Mouse (Mus musculus): Measurements from ENCODE around the gene Smyd3. TPM values are rescaled to one million over a fixed set of nuclear protein-coding genes. Genes with fewer than 3 reads are reported as not detected.

The Smyd3 gene
- polyA plus RNA-seq, 1 experiment from 2014 or later = 24.0 TPM

GRCm38 (mm10) chr1:179240663-179241279 lies 277.1 kb downstream of the Smyd3 start:
- Histone ChIP-seq H3K4me2 (replicated peaks; ENCODE audit: low read depth, low read length) (no peak overlapping the region), H3K27me3 (ENCODE audit: control insufficient read depth, insufficient read depth, low read length) (no peaks in the 10 kb centered on the region), H3K4me3 (ENCODE audit: low read depth, low read length) (no peak overlapping the region), H3K4me1 (ENCODE audit: control insufficient read depth, insufficient read depth, low read length) (no peaks in the 10 kb centered on the region), H3K9ac (replicated peaks; ENCODE audit: low read depth, low read length) (no peak overlapping the region), H3K9me3 (ENCODE audit: control insufficient read depth, low read depth, low read length) (no peaks in the 10 kb centered on the region), H3K36me3 (ENCODE audit: control insufficient read depth, insufficient read depth, low read length) (no peaks in the 10 kb centered on the region), H3K27ac (ENCODE audit: low read length) (no peak overlapping the region)
- ATAC-seq (ENCODE audit: insufficient number of reproducible peaks, insufficient read depth, low FRiP score, low read depth) = no peak
- WGBS = 86% methylated on average over 6 of the region's 6 CpGs

DNA sequence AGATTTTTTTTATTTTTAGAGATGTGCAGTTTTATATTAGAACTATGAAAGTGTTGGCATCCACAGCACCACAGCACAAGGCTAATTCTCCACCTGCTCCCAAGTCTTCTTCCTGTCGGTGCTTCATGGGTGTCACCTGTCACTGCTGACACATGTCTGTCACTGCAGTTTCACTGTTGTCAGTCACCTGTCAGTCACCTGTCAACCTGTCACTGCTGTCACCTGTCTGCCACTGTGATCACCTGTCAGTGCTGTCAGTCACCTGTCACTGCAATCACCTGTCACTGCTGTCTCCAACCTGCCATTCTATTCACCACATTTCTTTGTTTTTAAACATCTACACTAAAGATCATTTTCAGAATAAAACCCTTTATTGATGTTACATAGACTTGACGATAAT lies 279.2 kb downstream of the Smyd3 start:
- H3K9me3 ChIP-seq (ENCODE audit: control insufficient read depth, low read depth, low read length) = no peaks in the 10 kb centered on the region
- no peak overlapping the region for H3K4me2 ChIP-seq (replicated peaks; ENCODE audit: low read depth, low read length)
- no peak overlapping the region for H3K4me3 ChIP-seq (ENCODE audit: low read depth, low read length)
- ATAC-seq (ENCODE audit: insufficient number of reproducible peaks, insufficient read depth, low FRiP score, low read depth) = no peak
- H3K36me3 ChIP-seq (ENCODE audit: control insufficient read depth, insufficient read depth, low read length) = no peaks in the 10 kb centered on the region
- 66% methylated on average over 2 of the region's 2 CpGs for WGBS
- no peak overlapping the region for H3K27ac ChIP-seq (ENCODE audit: low read length)
- no peaks in the 10 kb centered on the region for H3K4me1 ChIP-seq (ENCODE audit: control insufficient read depth, insufficient read depth, low read length)
- no peaks in the 10 kb centered on the region for H3K27me3 ChIP-seq (ENCODE audit: control insufficient read depth, insufficient read depth, low read length)
- H3K9ac ChIP-seq (replicated peaks; ENCODE audit: low read depth, low read length) = no peak overlapping the region

GRCm38 (mm10) chr1:179237989-179238388 lies 279.9 kb downstream of the Smyd3 start:
- H3K27ac ChIP-seq (ENCODE audit: low read length) = no peak overlapping the region
- WGBS = 55% methylated on average over 7 of the region's 7 CpGs

DNA sequence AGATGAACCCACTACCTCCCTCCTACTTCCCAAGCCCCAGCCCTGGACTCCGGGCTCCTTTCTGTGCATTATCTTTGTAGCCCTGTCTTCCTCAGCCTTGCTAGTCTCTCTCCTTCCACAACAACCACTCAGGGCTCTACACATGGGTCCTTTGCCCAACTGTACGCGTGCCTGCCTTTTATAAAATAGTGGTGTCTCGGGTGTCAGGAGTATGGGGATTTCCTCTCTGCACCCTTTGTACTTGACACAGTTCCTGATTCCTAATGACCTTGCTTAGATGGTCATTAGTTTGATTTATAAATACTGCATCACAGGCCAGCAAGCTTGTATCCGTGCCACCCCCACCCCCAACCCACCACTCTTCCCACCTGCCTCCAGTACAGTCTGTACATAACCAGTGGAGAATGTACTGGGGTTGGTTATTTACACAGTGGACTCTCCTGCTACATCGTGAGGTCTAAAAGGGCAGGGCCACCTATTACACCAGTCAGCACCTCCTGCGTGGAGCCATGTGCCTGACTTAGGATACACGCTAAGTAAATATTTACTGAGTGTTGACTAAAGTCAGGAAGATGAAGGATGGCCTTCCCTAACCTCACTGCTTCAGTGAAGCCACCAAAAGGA lies 281.5 kb downstream of the Smyd3 start:
- whole genome bisulfite sequencing = 45% methylated on average over 8 of the region's 8 CpGs
- H3K4me1 ChIP-seq (ENCODE audit: control insufficient read depth, insufficient read depth, low read length) = peaks cover 7% of the 10 kb centered on the region
- ATAC-seq (ENCODE audit: insufficient number of reproducible peaks, insufficient read depth, low FRiP score, low read depth) = peak; percentile 48; the same call in 1 of the 2 replicates

More at GRCm38 (mm10) chr1:179237989-179238388, 279.9 kb downstream of the Smyd3 start:
- Histone ChIP-seq H3K4me1 (ENCODE audit: control insufficient read depth, insufficient read depth, low read length) (no peaks in the 10 kb centered on the region), H3K4me2 (replicated peaks; ENCODE audit: low read depth, low read length) (no peak overlapping the region), H3K36me3 (ENCODE audit: control insufficient read depth, insufficient read depth, low read length) (no peaks in the 10 kb centered on the region), H3K4me3 (ENCODE audit: low read depth, low read length) (no peak overlapping the region), H3K9me3 (ENCODE audit: control insufficient read depth, low read depth, low read length) (no peaks in the 10 kb centered on the region), H3K9ac (replicated peaks; ENCODE audit: low read depth, low read length) (no peak overlapping the region), H3K27me3 (ENCODE audit: control insufficient read depth, insufficient read depth, low read length) (no peaks in the 10 kb centered on the region)
- ATAC-seq (ENCODE audit: insufficient number of reproducible peaks, insufficient read depth, low FRiP score, low read depth) = no peak

DNA sequence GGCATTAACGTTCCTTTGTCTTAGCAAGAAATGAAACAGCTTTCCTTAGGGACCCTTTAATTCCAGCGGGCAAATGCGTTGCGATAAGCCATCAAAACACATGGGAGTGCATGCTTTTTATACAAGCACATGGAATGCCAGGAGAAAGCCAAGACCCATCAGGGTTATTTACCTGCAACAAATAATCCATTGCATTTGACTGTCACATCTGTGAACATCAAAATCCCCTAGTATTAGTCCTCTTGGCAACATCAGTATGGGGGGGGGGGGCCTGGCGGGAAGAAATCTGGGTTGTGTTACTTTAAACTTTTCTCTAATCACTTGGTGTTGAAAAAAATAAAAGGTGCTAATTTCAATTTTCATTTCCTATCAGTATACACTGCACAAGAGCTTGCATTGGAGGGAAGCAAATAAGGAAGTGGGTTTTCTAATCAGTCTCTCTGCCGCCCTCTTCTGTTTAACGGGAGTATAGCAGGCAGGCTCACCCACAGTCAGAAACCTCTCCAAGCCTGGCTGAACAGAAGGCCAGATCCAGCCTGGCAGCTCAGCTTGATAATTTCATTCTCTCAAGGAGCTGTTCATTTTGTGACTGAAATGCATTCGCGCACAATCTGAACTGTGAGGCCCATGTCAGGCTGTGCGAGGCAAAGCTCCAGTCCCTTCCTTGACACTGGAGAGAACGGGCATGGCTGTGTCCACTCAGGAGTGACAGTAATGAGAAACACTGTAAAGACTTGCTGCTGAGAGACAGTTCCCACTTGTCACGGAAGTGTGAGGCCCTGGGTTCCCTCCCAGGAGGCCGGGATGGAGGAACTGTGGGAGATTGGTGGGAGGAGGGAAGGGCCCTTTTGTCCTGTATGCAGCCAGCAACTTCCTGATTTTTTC lies 285.8 kb downstream of the Smyd3 start:
- H3K36me3 ChIP-seq (ENCODE audit: control insufficient read depth, insufficient read depth, low read length) = no peaks in the 10 kb centered on the region
- WGBS = 32% methylated on average over 13 of the region's 13 CpGs
- H3K27me3 ChIP-seq (ENCODE audit: control insufficient read depth, insufficient read depth, low read length) = no peaks in the 10 kb centered on the region
- no peak overlapping the region for H3K4me3 ChIP-seq (ENCODE audit: low read depth, low read length)
- peak; percentile 46; the same call in 1 of the 2 replicates for ATAC-seq (ENCODE audit: insufficient number of reproducible peaks, insufficient read depth, low FRiP score, low read depth)
- no peak overlapping the region for H3K9ac ChIP-seq (replicated peaks; ENCODE audit: low read depth, low read length)
- H3K27ac ChIP-seq (ENCODE audit: low read length) = peak overlapping the region; percentile 63; the same call in 1 of the 2 replicates
- no peaks in the 10 kb centered on the region for H3K9me3 ChIP-seq (ENCODE audit: control insufficient read depth, low read depth, low read length)
- no peak overlapping the region for H3K4me2 ChIP-seq (replicated peaks; ENCODE audit: low read depth, low read length)
- peaks cover 7% of the 10 kb centered on the region for H3K4me1 ChIP-seq (ENCODE audit: control insufficient read depth, insufficient read depth, low read length)

More for the DNA sequence above, 281.5 kb downstream of the Smyd3 start:
- H3K9ac ChIP-seq (replicated peaks; ENCODE audit: low read depth, low read length) = no peak overlapping the region
- H3K36me3 ChIP-seq (ENCODE audit: control insufficient read depth, insufficient read depth, low read length) = no peaks in the 10 kb centered on the region
- no peaks in the 10 kb centered on the region for H3K9me3 ChIP-seq (ENCODE audit: control insufficient read depth, low read depth, low read length)
- H3K27me3 ChIP-seq (ENCODE audit: control insufficient read depth, insufficient read depth, low read length) = no peaks in the 10 kb centered on the region
- no peak overlapping the region for H3K27ac ChIP-seq (ENCODE audit: low read length)
- no peak overlapping the region for H3K4me2 ChIP-seq (replicated peaks; ENCODE audit: low read depth, low read length)
- no peak overlapping the region for H3K4me3 ChIP-seq (ENCODE audit: low read depth, low read length)

- peaks cover 7% of the 10 kb centered on the region for H3K4me1 ChIP-seq (ENCODE audit: control insufficient read depth, insufficient read depth, low read length)
These were observed 288.3 kb downstream of the Smyd3 start for GRCm38 (mm10) chr1:179229515-179229914.

DNA sequence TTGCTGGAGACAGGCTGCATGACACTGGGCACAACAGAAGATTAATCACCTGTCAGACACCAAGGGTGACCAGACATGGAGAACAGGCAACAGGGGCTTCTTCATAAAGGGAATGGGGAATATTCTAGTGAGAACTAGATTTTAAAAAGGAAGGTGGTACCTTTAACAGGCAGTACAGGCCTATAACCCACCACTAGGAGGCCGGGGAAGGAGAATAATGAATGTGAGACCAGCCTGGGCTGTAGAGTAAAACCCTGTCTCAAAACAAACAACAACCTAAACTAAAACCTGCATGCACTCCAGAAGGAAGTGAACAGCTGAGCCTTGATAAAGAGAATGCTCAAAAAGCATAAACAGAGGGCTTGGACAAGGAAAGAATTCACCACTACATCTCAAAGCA lies 297.6 kb downstream of the Smyd3 start:
- Histone ChIP-seq H3K9me3 (ENCODE audit: control insufficient read depth, low read depth, low read length) (no peaks in the 10 kb centered on the region), H3K36me3 (ENCODE audit: control insufficient read depth, insufficient read depth, low read length) (no peaks in the 10 kb centered on the region), H3K9ac (replicated peaks; ENCODE audit: low read depth, low read length) (no peak overlapping the region), H3K4me2 (replicated peaks; ENCODE audit: low read depth, low read length) (no peak overlapping the region), H3K27me3 (ENCODE audit: control insufficient read depth, insufficient read depth, low read length) (no peaks in the 10 kb centered on the region), H3K27ac (ENCODE audit: low read length) (no peak overlapping the region), H3K4me3 (ENCODE audit: low read depth, low read length) (no peak overlapping the region), H3K4me1 (ENCODE audit: control insufficient read depth, insufficient read depth, low read length) (no peaks in the 10 kb centered on the region)
- ATAC-seq (ENCODE audit: insufficient number of reproducible peaks, insufficient read depth, low FRiP score, low read depth) = no peak
- 42% methylated on average over 1 of the region's 1 CpGs for WGBS

More at GRCm38 (mm10) chr1:179229515-179229914, 288.3 kb downstream of the Smyd3 start:
- Histone ChIP-seq H3K27ac (ENCODE audit: low read length) (no peak overlapping the region), H3K4me3 (ENCODE audit: low read depth, low read length) (no peak overlapping the region), H3K9ac (replicated peaks; ENCODE audit: low read depth, low read length) (no peak overlapping the region), H3K27me3 (ENCODE audit: control insufficient read depth, insufficient read depth, low read length) (no peaks in the 10 kb centered on the region), H3K9me3 (ENCODE audit: control insufficient read depth, low read depth, low read length) (no peaks in the 10 kb centered on the region), H3K36me3 (ENCODE audit: control insufficient read depth, insufficient read depth, low read length) (no peaks in the 10 kb centered on the region), H3K4me2 (replicated peaks; ENCODE audit: low read depth, low read length) (no peak overlapping the region)
- ATAC-seq (ENCODE audit: insufficient number of reproducible peaks, insufficient read depth, low FRiP score, low read depth) = no peak
- 72% methylated on average over 3 of the region's 3 CpGs for WGBS

- Histone ChIP-seq H3K27me3 (ENCODE audit: control insufficient read depth, insufficient read depth, low read length) (no peaks in the 10 kb centered on the region), H3K36me3 (ENCODE audit: control insufficient read depth, insufficient read depth, low read length) (no peaks in the 10 kb centered on the region), H3K4me2 (replicated peaks; ENCODE audit: low read depth, low read length) (no peak overlapping the region), H3K9me3 (ENCODE audit: control insufficient read depth, low read depth, low read length) (no peaks in the 10 kb centered on the region), H3K27ac (ENCODE audit: low read length) (no peak overlapping the region), H3K4me3 (ENCODE audit: low read depth, low read length) (no peak overlapping the region), H3K4me1 (ENCODE audit: control insufficient read depth, insufficient read depth, low read length) (no peaks in the 10 kb centered on the region), H3K9ac (replicated peaks; ENCODE audit: low read depth, low read length) (no peak overlapping the region)
- WGBS = 57% methylated on average over 5 of the region's 5 CpGs
- no peak for ATAC-seq (ENCODE audit: insufficient number of reproducible peaks, insufficient read depth, low FRiP score, low read depth)
These were observed 299.8 kb downstream of the Smyd3 start for GRCm38 (mm10) chr1:179218061-179218460.

All from stomach, embryonic 14.5 days (tissue).